Mouse (Mus musculus): ENCODE measurements at regions not wholly inside any gene's neighbourhood (a gene's known extent, or its start where the extent isn't known, plus 50 kb on each side); places are given as distances from the start of the nearest gene placed in this dataset.

GRCm38 (mm10) chr7:36352761-36353160 is 345.2 kb upstream of the Tshz3 start:
- ChIA-PET CTCF (interaction anchor here in 1 of 4 experiments (0.5 kb wide), 1 partner anchor 344 kb away, joined by 3 read pairs; no protein-coding TSS in a partner anchor), POLR2A (no interaction called here)

DNA sequence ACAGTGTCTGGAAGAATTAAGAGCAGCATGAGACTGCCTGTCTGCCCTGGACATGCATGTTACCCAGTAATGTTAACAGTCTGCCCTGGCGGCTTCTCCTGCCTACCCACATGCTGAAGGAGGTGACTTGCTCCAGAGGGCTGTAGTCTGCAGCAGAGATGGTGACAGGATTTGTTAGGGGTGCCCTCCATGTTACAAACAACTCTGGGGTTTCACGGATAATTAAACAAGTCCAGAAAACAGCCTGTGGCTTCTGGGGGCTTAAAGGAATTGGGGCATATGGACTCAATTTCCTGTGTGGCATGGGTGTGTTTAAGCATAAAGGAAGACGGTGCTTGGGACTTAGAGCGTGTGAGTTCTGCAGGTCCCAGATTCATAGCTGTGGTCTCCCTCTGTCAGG is 347.3 kb upstream of the Tshz3 start:
- ChIA-PET POLR2A (no interaction called here), CTCF (no interaction called here)

DNA sequence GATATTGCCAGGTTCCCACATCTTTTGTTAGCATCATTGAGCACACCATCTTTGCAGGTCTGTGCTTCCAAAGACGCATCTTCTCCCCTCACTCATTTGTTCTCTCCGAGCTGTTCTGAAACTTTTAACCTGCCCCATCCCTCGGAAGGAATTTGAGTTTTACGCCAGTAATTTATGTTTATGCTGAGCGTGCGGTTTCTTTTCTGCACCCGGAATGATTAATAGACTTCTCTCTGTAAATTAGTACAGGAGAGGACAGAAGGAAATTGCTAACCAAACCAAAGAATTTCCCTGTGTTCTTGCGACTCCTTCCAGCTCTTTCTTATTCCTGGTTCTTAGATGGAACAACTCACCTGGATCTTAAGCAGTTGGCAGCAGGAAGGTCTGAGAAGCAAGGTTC is 349.7 kb upstream of the Tshz3 start:
- ChIA-PET POLR2A (no interaction called here), CTCF (no interaction called here)

DNA sequence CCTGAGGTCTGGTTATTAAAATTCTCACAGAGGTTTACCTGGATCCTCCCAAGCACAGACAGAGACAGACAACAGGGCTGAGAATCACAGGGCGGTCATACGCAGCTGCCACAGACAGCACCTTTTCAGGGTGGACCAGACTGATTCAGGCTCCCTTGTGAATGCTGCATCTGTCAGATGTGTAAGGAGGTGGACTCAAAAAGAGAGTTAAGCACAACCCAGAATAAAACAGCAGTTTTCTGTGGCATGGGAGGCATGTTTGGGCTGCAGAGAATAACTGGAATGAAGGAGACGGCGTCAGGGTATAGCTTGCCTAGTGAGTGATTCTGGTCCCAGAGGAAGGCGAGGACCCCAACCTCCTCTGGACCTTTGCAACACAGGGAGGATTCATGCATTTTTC is 363.1 kb upstream of the Tshz3 start:
- POLR2A ChIA-PET = interaction anchor here in 2 of 4 experiments (0.6 to 1.7 kb wide), 2 partner anchors 10 to 957 kb away, joined by 3 to 4 read pairs; no protein-coding TSS in a partner anchor
- CTCF ChIA-PET = interaction anchor here in 1 of 4 experiments (0.7 kb wide), 1 partner anchor 13 kb away, joined by 3 read pairs; no protein-coding TSS in a partner anchor

- CTCF ChIA-PET = no interaction called here
- POLR2A ChIA-PET = interaction anchor here in 1 of 4 experiments (1.7 kb wide), 1 partner anchor 9 kb away, joined by 4 read pairs; no protein-coding TSS in a partner anchor
Observed at GRCm38 (mm10) chr7:36334091-36334490, 363.8 kb upstream of the Tshz3 start.

DNA sequence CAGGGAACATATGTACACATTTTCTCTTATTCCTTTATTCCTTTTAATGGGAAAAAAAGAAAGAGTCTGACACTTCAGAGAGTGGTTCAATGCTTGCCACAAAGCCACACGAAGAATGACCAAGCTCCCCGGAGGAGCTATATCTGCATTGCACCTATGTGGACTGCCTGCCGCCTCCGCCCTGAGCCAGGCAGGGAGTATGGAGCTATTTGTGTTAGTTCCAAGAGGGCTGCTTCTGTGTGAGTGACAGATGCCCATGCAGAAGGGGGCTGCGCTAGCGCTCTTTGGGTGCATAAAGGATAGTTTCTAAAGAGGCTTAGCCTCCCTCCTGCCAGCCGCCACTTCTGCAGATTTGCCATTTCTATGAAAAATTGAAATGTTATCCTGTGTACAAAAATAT is 365.3 kb upstream of the Tshz3 start:
- POLR2A ChIA-PET = no interaction called here
- CTCF ChIA-PET = no interaction called here

- ChIA-PET POLR2A (interaction anchor here in 1 of 4 experiments (0.6 kb wide), 1 partner anchor 227 kb away, joined by 4 read pairs; no protein-coding TSS in a partner anchor), CTCF (no interaction called here)
Observed at GRCm38 (mm10) chr7:36328141-36328540, 369.8 kb upstream of the Tshz3 start.

GRCm38 (mm10) chr7:36324035-36324434 is 373.9 kb upstream of the Tshz3 start:
- ChIA-PET CTCF (no interaction called here), POLR2A (no interaction called here)

GRCm38 (mm10) chr7:36322181-36322580 is 375.7 kb upstream of the Tshz3 start:
- CTCF ChIA-PET = interaction anchor here in 1 of 4 experiments (1.1 kb wide), 1 partner anchor 13 kb away, joined by 3 read pairs; no protein-coding TSS in a partner anchor
- POLR2A ChIA-PET = no interaction called here

DNA sequence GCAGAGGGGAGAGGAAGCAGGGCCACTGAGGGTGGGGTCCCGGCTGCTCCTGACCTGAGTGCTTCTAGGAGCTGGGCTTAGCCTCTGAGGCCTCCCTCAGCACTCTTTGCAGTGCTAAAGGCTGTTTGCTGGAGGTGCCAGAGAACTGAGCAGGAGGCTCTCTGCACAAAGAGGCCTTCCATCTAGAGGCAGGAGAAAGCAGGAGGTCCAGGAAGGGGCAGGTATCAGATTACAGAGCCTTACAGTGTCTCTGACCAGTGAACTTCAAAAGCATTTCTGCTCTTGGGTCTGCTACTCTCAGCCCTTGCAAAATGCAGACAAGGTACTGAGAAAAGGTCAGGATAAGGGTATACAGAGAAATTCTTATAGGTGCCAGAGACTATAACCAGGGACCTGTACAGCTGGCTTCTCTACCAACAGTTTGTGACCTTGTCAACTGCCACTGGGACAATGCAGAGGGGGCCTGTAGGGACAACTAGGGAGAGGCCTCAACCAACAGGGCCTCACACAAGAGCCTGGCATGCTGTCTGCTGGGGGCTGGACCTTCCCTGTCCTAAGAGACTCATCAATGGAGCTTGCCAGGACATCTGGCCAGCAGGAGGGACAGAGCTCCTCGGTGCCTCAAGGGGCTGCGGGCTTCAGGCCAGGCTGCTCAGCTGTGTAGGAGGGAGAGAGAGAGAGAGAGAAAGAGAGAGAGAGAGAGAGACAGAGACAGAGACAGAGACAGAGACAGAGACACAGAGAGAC is 380.3 kb upstream of the Tshz3 start:
- POLR2A ChIA-PET = no interaction called here
- CTCF ChIA-PET = no interaction called here

- ChIA-PET CTCF (no interaction called here), POLR2A (no interaction called here)
Observed at GRCm38 (mm10) chr7:36313751-36314150, 384.2 kb upstream of the Tshz3 start.

GRCm38 (mm10) chr7:36309761-36310605 is 387.9 kb upstream of the Tshz3 start:
- ChIA-PET POLR2A (no interaction called here), CTCF (no interaction called here)

DNA sequence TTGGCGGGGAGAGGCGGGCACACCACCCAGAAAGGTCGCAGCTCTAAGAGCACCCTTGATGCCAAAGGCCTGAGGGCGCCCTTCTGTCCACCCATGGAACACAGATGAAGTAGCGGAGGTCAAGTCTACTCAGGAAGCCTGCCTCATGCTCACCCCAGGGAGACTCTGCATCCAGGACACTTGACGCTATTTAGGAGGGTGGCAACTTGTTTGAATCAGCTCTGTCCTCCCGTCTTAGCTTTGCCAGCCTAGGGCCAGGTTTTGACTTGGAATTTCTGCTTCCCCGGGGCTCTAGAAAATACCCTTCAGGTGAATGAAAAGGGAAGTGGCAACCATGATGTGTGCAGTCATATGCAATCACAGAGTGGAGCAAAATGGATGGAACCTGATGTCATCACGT is 389.2 kb upstream of the Tshz3 start:
- ChIA-PET CTCF (no interaction called here), POLR2A (no interaction called here)

DNA sequence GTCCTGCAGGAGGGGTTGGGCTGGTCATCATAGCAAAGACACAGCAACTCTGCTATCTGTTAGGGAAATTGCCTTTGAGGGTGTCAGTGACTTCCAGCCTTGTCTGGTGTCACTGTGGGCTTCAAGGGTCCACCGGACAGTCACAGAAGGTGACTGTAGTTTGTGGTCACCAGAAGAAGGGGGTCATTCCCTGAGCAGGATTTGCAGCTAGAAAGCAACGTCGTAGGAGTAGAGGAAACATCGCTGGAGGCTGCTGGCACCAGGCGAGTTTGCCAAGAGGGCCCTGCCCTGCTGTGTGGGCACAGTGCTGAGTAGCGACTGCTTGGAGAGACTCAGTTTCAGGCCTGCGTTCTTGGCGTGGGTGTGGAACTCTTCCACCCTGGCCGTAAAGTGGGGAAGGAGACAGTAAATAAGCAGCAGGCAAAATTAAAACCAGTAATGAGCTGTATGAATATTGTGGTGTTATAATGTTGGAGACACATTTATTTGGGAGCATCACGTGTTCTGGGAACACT is 389.8 kb upstream of the Tshz3 start:
- CTCF ChIA-PET = no interaction called here
- POLR2A ChIA-PET = no interaction called here

GRCm38 (mm10) chr7:36277275-36277674 is 420.6 kb upstream of the Tshz3 start:
- ChIA-PET CTCF (no interaction called here), POLR2A (no interaction called here)

- CTCF ChIA-PET = interaction anchor here in 1 of 4 experiments (0.7 kb wide), 1 partner anchor 350 kb away, joined by 4 read pairs; no protein-coding TSS in a partner anchor
Observed at GRCm38 (mm10) chr7:36268966-36269365, 429.0 kb upstream of the Tshz3 start.

GRCm38 (mm10) chr7:36265163-36265823 is 432.6 kb upstream of the Tshz3 start:
- ChIA-PET CTCF (no interaction called here), POLR2A (interaction anchor here in 1 of 4 experiments (0.7 kb wide), 1 partner anchor 1091 kb away, joined by 4 read pairs; no protein-coding TSS in a partner anchor)

More at GRCm38 (mm10) chr7:36268966-36269365, 429.0 kb upstream of the Tshz3 start:
- POLR2A ChIA-PET = no interaction called here

- POLR2A ChIA-PET = no interaction called here
- CTCF ChIA-PET = no interaction called here
Observed at GRCm38 (mm10) chr7:36262124-36262710, 435.7 kb upstream of the Tshz3 start.

GRCm38 (mm10) chr7:36257102-36257501 is 440.8 kb upstream of the Tshz3 start:
- CTCF ChIA-PET = interaction anchor here in 1 of 4 experiments (0.5 kb wide), 1 partner anchor 46 kb away, joined by 4 read pairs; no protein-coding TSS in a partner anchor
- POLR2A ChIA-PET = no interaction called here

Measured in embryonic stem cell, embryonic (primary cell).